Mouse (Mus musculus) kidney, postnatal 36 days (tissue): ENCODE results near the gene Syn1.
A peak's percentile ranks its signal among the peaks of the same experiment; 100 is the strongest.

ENCODE experiments used
- DNase-seq, 2 experiments: peaks; one replicate each; pipeline ENCODE4 v3.0.0; 2021 to 2022; ENCODE audit warnings: mixed read lengths in 2 of 2

The Syn1 gene

GRCm38 (mm10) chrX:20920844-20921364 is at the start of gene Syn1:
Syn1 (minus strand) TSS chrX:20921004.
- DNase-seq, result peak; percentile 74 to 80

GRCm38 (mm10) chrX:20961477-20962378 is 40.9 kb upstream of the Syn1 start, which contains the start of gene Uxt:
Uxt (minus strand) TSS chrX:20962017.
- peak; percentile 90 to 92 for DNase-seq

- peak; percentile 85 to 89 for DNase-seq
Observed at GRCm38 (mm10) chrX:20950191-20950880, 29.5 kb upstream of the Syn1 start, which contains the start of gene Elk1. Elk1 (minus strand) TSS chrX:20950608.

GRCm38 (mm10) chrX:20946055-20946454 is 25.3 kb upstream of the Syn1 start:
- DNase-seq, result peak; percentile 45 to 71

- peak in 1 of 2 experiments; percentile 19 for DNase-seq
Observed at GRCm38 (mm10) chrX:20931963-20932362, 11.2 kb upstream of the Syn1 start.

GRCm38 (mm10) chrX:20931364-20931763 is 10.6 kb upstream of the Syn1 start, which contains the start of gene Cfp:
Cfp (minus strand) TSS chrX:20931555.
- DNase-seq, result no peak

GRCm38 (mm10) chrX:20929859-20930258 is 9.1 kb upstream of the Syn1 start:
- no peak for DNase-seq

GRCm38 (mm10) chrX:20924976-20925375 is 4.2 kb upstream of the Syn1 start:
- no peak for DNase-seq

GRCm38 (mm10) chrX:20923506-20923905 is 2.7 kb upstream of the Syn1 start:
- DNase-seq, result no peak

GRCm38 (mm10) chrX:20921366-20921765 is 562 bp upstream of the Syn1 start:
- DNase-seq, result no peak

- no peak for DNase-seq
Observed at GRCm38 (mm10) chrX:20920249-20920843, 458 bp downstream of the Syn1 start.

GRCm38 (mm10) chrX:20915075-20915474 is 5.7 kb downstream of the Syn1 start:
- no peak for DNase-seq

GRCm38 (mm10) chrX:20913726-20914125 is 7.1 kb downstream of the Syn1 start:
- no peak for DNase-seq

- DNase-seq, result no peak
Observed at GRCm38 (mm10) chrX:20910074-20910473, 10.7 kb downstream of the Syn1 start.

GRCm38 (mm10) chrX:20875241-20875640 is 45.6 kb downstream of the Syn1 start:
- DNase-seq, result no peak

GRCm38 (mm10) chrX:20872928-20873500 is 47.8 kb downstream of the Syn1 start:
- DNase-seq, result no peak

GRCm38 (mm10) chrX:20869962-20870513 is 50.8 kb downstream of the Syn1 start, which contains the start of gene Timp1:
Timp1 (plus strand) TSS chrX:20870166.
- DNase-seq, result peak; percentile 16 to 38

GRCm38 (mm10) chrX:20869203-20869602 is 51.6 kb downstream of the Syn1 start:
- DNase-seq, result no peak

GRCm38 (mm10) chrX:20868091-20868490 is 52.7 kb downstream of the Syn1 start:
- DNase-seq, result no peak

GRCm38 (mm10) chrX:20863161-20864101 is 57.4 kb downstream of the Syn1 start:
- DNase-seq, result no peak
